Mouse (Mus musculus) heart, adult 2 months (tissue): ENCODE data around the gene Sbf2. TPM values are rescaled to one million over a fixed set of nuclear protein-coding genes. Genes with fewer than 3 reads are reported as not detected.

Source experiments
- DNase-seq, 2 experiments: peaks; one replicate each; pipeline ENCODE4 v3.0.0; 2021
- H3K27ac ChIP-seq: fragments of 200-600 bp; 2 replicates; pipeline ENCODE4 v1.8.1; 2022
- H3K27me3 ChIP-seq: fragments of 200-500 bp; 2 replicates; pipeline ENCODE4 v1.6.1; 2012; ENCODE audit warnings: mild to moderate bottlenecking, low read length, inconsistent platforms, mixed read lengths; ENCODE audit not compliant: control insufficient read depth, insufficient read depth
- H3K36me3 ChIP-seq: fragments of 200-500 bp; 2 replicates; pipeline ENCODE4 v1.6.1; 2012; ENCODE audit warnings: low read length, inconsistent platforms; ENCODE audit not compliant: control insufficient read depth, insufficient read depth
- H3K4me1 ChIP-seq: fragments of 200-500 bp; 2 replicates; pipeline ENCODE4 v1.6.1; 2011; ENCODE audit warnings: low read length; ENCODE audit not compliant: control insufficient read depth, insufficient read depth
- H3K4me3 ChIP-seq: fragments of 200-600 bp; 2 replicates; pipeline ENCODE4 v1.8.1; 2022
- H3K79me2 ChIP-seq: fragments of 200-500 bp; replicated peaks from 2 replicates; pipeline ENCODE4 v1.6.1; 2012; ENCODE audit warnings: mild to moderate bottlenecking, inconsistent platforms, low read length, moderate library complexity, mixed read lengths; ENCODE audit not compliant: control insufficient read depth, insufficient read depth
- H3K9ac ChIP-seq: fragments of 200-500 bp; 2 replicates; pipeline ENCODE4 v1.6.1; 2012; ENCODE audit warnings: low read depth, mild to moderate bottlenecking, control low read depth, inconsistent platforms, low read length, mixed read lengths
- CTCF ChIP-seq: fragments of 200-600 bp; IDR thresholded peaks from 2 replicates; pipeline ENCODE4 v1.8.1; 2022; ENCODE audit warnings: antibody characterized with exemption, mild to moderate bottlenecking, moderate library complexity
- EP300 ChIP-seq: fragments of 200-500 bp; IDR thresholded peaks from 2 replicates; pipeline ENCODE4 v1.6.1; 2011; ENCODE audit warnings: low read depth, low read length, control low read depth; ENCODE audit not compliant: insufficient read depth
- POLR2A ChIP-seq: fragments of 200-500 bp; IDR thresholded peaks from 2 replicates; pipeline ENCODE4 v1.6.1; 2011; ENCODE audit warnings: mild to moderate bottlenecking, low read depth, low read length, control low read depth; ENCODE audit not compliant: insufficient read depth
- WGBS: fragments of 180-500 bp; shearing (Covaris S2); methylation state at CpG from one replicate; pipeline ENCODE4 v1.1.7; 2018; 5-methylcytosine and 5-hydroxymethylcytosine counted together
- intact Hi-C: fragments of 180-260 bp; cut with DNase I; formaldehyde crosslinking; loops from one replicate; pipeline ENCODE4 v1.15.1; 2025
- polyA plus RNA-seq: library from polyadenylated mRNA; depleted of rRNA; stranded (reverse); fragments of >200 nt; gene quantifications from 2 replicates; pipeline ENCODE4 v1.2.3, GENCODE M21; 2012
- total RNA-seq, 2 experiments: library from RNA; stranded (reverse); gene quantifications; 2 replicates each; pipeline ENCODE4 v1.2.3; 2021

The Sbf2 gene
- total and polyA plus RNA-seq, 3 experiments: 16.1 to 40.4 (median 39.7) TPM

GRCm38 (mm10) chr7:110277734-110278245 is 336.9 kb downstream of the Sbf2 start:
- H3K9ac ChIP-seq: no peak overlapping the region
- 82% methylated on average over 5 of the region's 5 CpGs for WGBS
- DNase-seq: no peak
- H3K79me2 ChIP-seq: no peaks in the 10 kb centered on the region
- no peak overlapping the region for H3K27ac ChIP-seq
- H3K27me3 ChIP-seq: no peaks in the 10 kb centered on the region
- intact Hi-C loops: no loop called here
- H3K36me3 ChIP-seq: no peaks in the 10 kb centered on the region
- H3K4me1 ChIP-seq: no peaks in the 10 kb centered on the region
- no peak overlapping the region for H3K4me3 ChIP-seq
- TF ChIP-seq POLR2A (no peak), CTCF (no peak), EP300 (no peak)

DNA sequence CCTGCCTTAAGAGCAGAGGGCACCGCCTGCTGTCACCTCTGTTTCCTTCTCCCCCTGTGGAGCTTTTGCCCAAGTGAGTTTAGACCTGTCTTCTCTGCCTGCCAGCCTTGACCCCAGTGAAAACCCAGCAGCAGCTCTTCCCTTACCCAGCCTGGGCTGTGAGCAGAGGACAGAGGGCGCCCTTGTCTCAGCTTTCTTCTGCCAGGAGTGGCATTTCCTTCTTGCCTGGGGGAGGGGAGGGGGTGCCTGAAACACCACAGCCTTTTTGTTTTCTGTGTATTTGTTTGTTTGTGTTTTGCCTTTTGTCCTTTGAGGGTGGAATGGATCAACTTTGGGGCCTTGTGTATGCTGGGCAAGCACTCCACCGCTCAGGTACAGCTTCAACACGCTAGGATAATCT is 342.3 kb downstream of the Sbf2 start:
- DNase-seq: no peak
- H3K36me3 ChIP-seq: no peaks in the 10 kb centered on the region; the same call in 1 of the 2 replicates
- peaks cover 2% of the 10 kb centered on the region; the same call in 1 of the 2 replicates for H3K4me1 ChIP-seq
- intact Hi-C loops: no loop called here
- no peak overlapping the region for H3K4me3 ChIP-seq
- H3K27me3 ChIP-seq: no peaks in the 10 kb centered on the region
- TF ChIP-seq CTCF (peak; percentile 14), EP300 (no peak), POLR2A (no peak)
- no peak overlapping the region; the same call in 1 of the 2 replicates for H3K27ac ChIP-seq
- no peaks in the 10 kb centered on the region for H3K79me2 ChIP-seq
- 84% methylated on average over 4 of the region's 4 CpGs for WGBS
- no peak overlapping the region for H3K9ac ChIP-seq

GRCm38 (mm10) chr7:110271814-110272213 is 342.9 kb downstream of the Sbf2 start:
- Histone ChIP-seq H3K36me3 (no peaks in the 10 kb centered on the region; the same call in 1 of the 2 replicates), H3K9ac (no peak overlapping the region), H3K27me3 (no peaks in the 10 kb centered on the region), H3K4me3 (no peak overlapping the region), H3K4me1 (peaks cover 2% of the 10 kb centered on the region; the same call in 1 of the 2 replicates), H3K79me2 (no peaks in the 10 kb centered on the region), H3K27ac (peak overlapping the region; percentile 20)
- no peak for TF ChIP-seq CTCF
- TF ChIP-seq EP300: no peak
- TF ChIP-seq POLR2A: no peak
- intact Hi-C loops: no loop called here
- DNase-seq: no peak
- 43% methylated on average over 9 of the region's 9 CpGs for WGBS

GRCm38 (mm10) chr7:110270455-110270854 is 344.3 kb downstream of the Sbf2 start:
- no peak for DNase-seq
- Histone ChIP-seq H3K4me1 (peaks cover 2% of the 10 kb centered on the region; the same call in 1 of the 2 replicates), H3K4me3 (no peak overlapping the region), H3K27ac (no peak overlapping the region), H3K27me3 (no peaks in the 10 kb centered on the region), H3K36me3 (no peaks in the 10 kb centered on the region; the same call in 1 of the 2 replicates), H3K9ac (no peak overlapping the region), H3K79me2 (no peaks in the 10 kb centered on the region)
- 91% methylated on average over 7 of the region's 7 CpGs for WGBS
- intact Hi-C loops: no loop called here
- TF ChIP-seq EP300: no peak

- WGBS: 75% methylated on average over 14 of the region's 14 CpGs
- H3K27ac ChIP-seq: no peak overlapping the region
- H3K4me3 ChIP-seq: no peak overlapping the region
- H3K36me3 ChIP-seq: no peaks in the 10 kb centered on the region; the same call in 1 of the 2 replicates
- H3K27me3 ChIP-seq: no peaks in the 10 kb centered on the region
- H3K9ac ChIP-seq: no peak overlapping the region
- peaks cover 2% of the 10 kb centered on the region; the same call in 1 of the 2 replicates for H3K4me1 ChIP-seq
- no peak for TF ChIP-seq POLR2A
- TF ChIP-seq EP300: no peak
- no peak for TF ChIP-seq CTCF
- no peak for DNase-seq
- H3K79me2 ChIP-seq: no peaks in the 10 kb centered on the region
- intact Hi-C loops: loop anchor here (5.0 kb wide), 1 partner anchor 147 kb away; the partner anchor contains the start of gene Wee1
Observed at GRCm38 (mm10) chr7:110269777-110270176, 344.9 kb downstream of the Sbf2 start.

- intact Hi-C loops: loop anchor here (5.0 kb wide), 1 partner anchor 146 kb away; the partner anchor contains the start of gene Wee1
- Histone ChIP-seq H3K79me2 (no peaks in the 10 kb centered on the region), H3K36me3 (no peaks in the 10 kb centered on the region; the same call in 1 of the 2 replicates), H3K4me1 (peaks cover 2% of the 10 kb centered on the region; the same call in 1 of the 2 replicates), H3K4me3 (no peak overlapping the region), H3K27me3 (no peaks in the 10 kb centered on the region), H3K27ac (no peak overlapping the region), H3K9ac (no peak overlapping the region)
- 54% methylated on average over 4 of the region's 4 CpGs for WGBS
- DNase-seq: no peak
- TF ChIP-seq CTCF (no peak), EP300 (no peak), POLR2A (no peak)
Observed at GRCm38 (mm10) chr7:110268511-110268910, 346.2 kb downstream of the Sbf2 start.
